Mouse (Mus musculus) T-helper 2 cell (primary cell): Measurements from ENCODE around the gene Cwf19l1.

ENCODE experiments used
- in situ Hi-C: fragments of 300-600 bp; cut with MboI, MseI; formaldehyde crosslinking; loops from one replicate; pipeline ENCODE4 v1.15.1; 2025; ENCODE audit warnings: high pct_unique_total_duplicates

Cwf19l1 gene

DNA sequence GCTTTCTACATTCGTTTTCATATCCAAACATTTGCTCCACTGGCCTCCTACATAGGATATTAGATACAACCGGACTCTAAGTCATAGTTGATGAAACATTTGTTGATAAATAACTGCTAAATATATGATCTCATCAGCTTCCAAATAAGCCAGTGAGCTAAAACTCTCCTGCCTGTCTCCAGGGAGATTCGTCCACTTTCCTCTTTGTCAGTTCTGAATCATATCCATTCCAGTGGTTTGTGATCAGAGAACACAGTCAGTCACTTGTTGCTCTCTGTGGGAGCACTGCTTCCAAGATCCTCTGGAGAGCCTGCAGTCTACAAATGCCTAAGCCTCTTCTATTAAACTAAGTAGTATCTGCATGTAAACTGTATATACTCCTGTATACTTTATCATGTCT is 75.5 kb downstream of the Cwf19l1 start:
- in situ Hi-C loops: no loop called here
